Mouse (Mus musculus): Measurements from ENCODE around the gene Fgfr2. TPM values are rescaled to one million over a fixed set of nuclear protein-coding genes. Genes with fewer than 3 reads are reported as not detected.

Gene Fgfr2
- polyA plus RNA-seq, 1 experiment from 2014 or later, result 92.0 TPM

GRCm38 (mm10) chr7:130273265-130273664 is 2849.9 kb downstream of the Fgfr2 start:
- ATAC-seq (ENCODE audit: low FRiP score), result no peak
- WGBS, result 14% methylated on average over 16 of the region's 16 CpGs
- peaks cover 21% of the 10 kb centered on the region for H3K4me1 ChIP-seq (ENCODE audit: control insufficient read depth, insufficient read depth, low read length)

GRCm38 (mm10) chr7:130270807-130271206 is 2852.3 kb downstream of the Fgfr2 start:
- H3K4me1 ChIP-seq (ENCODE audit: control insufficient read depth, insufficient read depth, low read length), result peaks cover 39% of the 10 kb centered on the region
- WGBS, result 86% methylated on average over 5 of the region's 5 CpGs

More at GRCm38 (mm10) chr7:130273265-130273664, 2849.9 kb downstream of the Fgfr2 start:
- Histone ChIP-seq H3K9ac (ENCODE audit: low read length) (no peak overlapping the region), H3K9me3 (ENCODE audit: control insufficient read depth, low read length) (no peaks in the 10 kb centered on the region), H3K4me3 (ENCODE audit: low read depth, low read length) (no peak overlapping the region), H3K27me3 (ENCODE audit: control insufficient read depth, insufficient read depth, low read length) (peaks cover 10% of the 10 kb centered on the region), H3K36me3 (ENCODE audit: control insufficient read depth, insufficient read depth, low read length) (no peaks in the 10 kb centered on the region), H3K27ac (ENCODE audit: low read depth, low read length) (no peak overlapping the region), H3K4me2 (no peak overlapping the region)
- peak; percentile 99 for DNase-seq (ENCODE audit: low spot score, missing footprints)

GRCm38 (mm10) chr7:130269124-130269867 is 2853.9 kb downstream of the Fgfr2 start:
- Histone ChIP-seq H3K9ac (ENCODE audit: low read length) (no peak overlapping the region; the same call in 1 of the 2 replicates), H3K9me3 (ENCODE audit: control insufficient read depth, low read length) (no peaks in the 10 kb centered on the region), H3K36me3 (ENCODE audit: control insufficient read depth, insufficient read depth, low read length) (no peaks in the 10 kb centered on the region), H3K27me3 (ENCODE audit: control insufficient read depth, insufficient read depth, low read length) (peaks cover 9% of the 10 kb centered on the region), H3K4me1 (ENCODE audit: control insufficient read depth, insufficient read depth, low read length) (peaks cover 40% of the 10 kb centered on the region), H3K4me2 (peak overlapping the region; percentile 8; the same call in 1 of the 2 replicates), H3K27ac (ENCODE audit: low read depth, low read length) (peak overlapping the region; percentile 70; the same call in 1 of the 2 replicates), H3K4me3 (ENCODE audit: low read depth, low read length) (no peak overlapping the region)
- ATAC-seq (ENCODE audit: low FRiP score) (peak; percentile 40), DNase-seq (ENCODE audit: low spot score, missing footprints) (peak; percentile 95)
- 18% methylated on average over 16 of the region's 16 CpGs for WGBS

More at GRCm38 (mm10) chr7:130270807-130271206, 2852.3 kb downstream of the Fgfr2 start:
- Histone ChIP-seq H3K9ac (ENCODE audit: low read length) (no peak overlapping the region), H3K4me2 (no peak overlapping the region), H3K27me3 (ENCODE audit: control insufficient read depth, insufficient read depth, low read length) (peaks cover 10% of the 10 kb centered on the region), H3K4me3 (ENCODE audit: low read depth, low read length) (no peak overlapping the region), H3K27ac (ENCODE audit: low read depth, low read length) (no peak overlapping the region), H3K36me3 (ENCODE audit: control insufficient read depth, insufficient read depth, low read length) (no peaks in the 10 kb centered on the region), H3K9me3 (ENCODE audit: control insufficient read depth, low read length) (no peaks in the 10 kb centered on the region)
- ATAC-seq (ENCODE audit: low FRiP score) (no peak), DNase-seq (ENCODE audit: low spot score, missing footprints) (no peak)

GRCm38 (mm10) chr7:130267099-130267498 is 2856.1 kb downstream of the Fgfr2 start:
- no peak for DNase-seq (ENCODE audit: low spot score, missing footprints)
- no peak overlapping the region for H3K4me3 ChIP-seq (ENCODE audit: low read depth, low read length)
- peaks cover 56% of the 10 kb centered on the region for H3K4me1 ChIP-seq (ENCODE audit: control insufficient read depth, insufficient read depth, low read length)

GRCm38 (mm10) chr7:130266166-130266490 is 2857.0 kb downstream of the Fgfr2 start:
- Histone ChIP-seq H3K4me1 (ENCODE audit: control insufficient read depth, insufficient read depth, low read length) (peaks cover 66% of the 10 kb centered on the region), H3K4me3 (ENCODE audit: low read depth, low read length) (peak overlapping the region; percentile 91), H3K4me2 (peak overlapping the region; percentile 77), H3K36me3 (ENCODE audit: control insufficient read depth, insufficient read depth, low read length) (no peaks in the 10 kb centered on the region), H3K9me3 (ENCODE audit: control insufficient read depth, low read length) (no peaks in the 10 kb centered on the region), H3K27ac (ENCODE audit: low read depth, low read length) (peak overlapping the region; percentile 76), H3K9ac (ENCODE audit: low read length) (peak overlapping the region; percentile 94), H3K27me3 (ENCODE audit: control insufficient read depth, insufficient read depth, low read length) (peaks cover 4% of the 10 kb centered on the region)
- peak; percentile 76 for ATAC-seq (ENCODE audit: low FRiP score)
- peak; percentile 97 for DNase-seq (ENCODE audit: low spot score, missing footprints)
- under 1% methylated on average over 34 of the region's 52 CpGs for WGBS

More at GRCm38 (mm10) chr7:130267099-130267498, 2856.1 kb downstream of the Fgfr2 start:
- no peak for ATAC-seq (ENCODE audit: low FRiP score)
- peaks cover 5% of the 10 kb centered on the region for H3K27me3 ChIP-seq (ENCODE audit: control insufficient read depth, insufficient read depth, low read length)
- no peaks in the 10 kb centered on the region for H3K9me3 ChIP-seq (ENCODE audit: control insufficient read depth, low read length)
- no peak overlapping the region for H3K9ac ChIP-seq (ENCODE audit: low read length)
- no peak overlapping the region for H3K27ac ChIP-seq (ENCODE audit: low read depth, low read length)
- no peaks in the 10 kb centered on the region for H3K36me3 ChIP-seq (ENCODE audit: control insufficient read depth, insufficient read depth, low read length)
- H3K4me2 ChIP-seq, result no peak overlapping the region
- 25% methylated on average over 5 of the region's 5 CpGs for WGBS

- peak overlapping the region; percentile 91 for H3K4me3 ChIP-seq (ENCODE audit: low read depth, low read length)
- H3K36me3 ChIP-seq (ENCODE audit: control insufficient read depth, insufficient read depth, low read length), result no peaks in the 10 kb centered on the region
- no peaks in the 10 kb centered on the region for H3K9me3 ChIP-seq (ENCODE audit: control insufficient read depth, low read length)
- H3K27ac ChIP-seq (ENCODE audit: low read depth, low read length), result peak overlapping the region; percentile 76
- DNase-seq (ENCODE audit: low spot score, missing footprints) (peak; percentile 97), ATAC-seq (ENCODE audit: low FRiP score) (peak; percentile 10)
- WGBS, result under 1% methylated on average over 58 of the region's 58 CpGs
- H3K4me2 ChIP-seq, result peak overlapping the region; percentile 77
- H3K27me3 ChIP-seq (ENCODE audit: control insufficient read depth, insufficient read depth, low read length), result peaks cover 5% of the 10 kb centered on the region; the same call in 1 of the 2 replicates
- peaks cover 71% of the 10 kb centered on the region for H3K4me1 ChIP-seq (ENCODE audit: control insufficient read depth, insufficient read depth, low read length)
- H3K9ac ChIP-seq (ENCODE audit: low read length), result peak overlapping the region; percentile 94
These were observed 2857.6 kb downstream of the Fgfr2 start for GRCm38 (mm10) chr7:130265319-130266165.

- H3K36me3 ChIP-seq (ENCODE audit: control insufficient read depth, insufficient read depth, low read length), result no peaks in the 10 kb centered on the region
- H3K4me3 ChIP-seq (ENCODE audit: low read depth, low read length), result peak overlapping the region; percentile 91
- H3K4me2 ChIP-seq, result peak overlapping the region; percentile 77
- WGBS, result under 1% methylated on average over 41 of the region's 41 CpGs
- ATAC-seq (ENCODE audit: low FRiP score) (peak; percentile 31), DNase-seq (ENCODE audit: low spot score, missing footprints) (no peak)
- H3K9ac ChIP-seq (ENCODE audit: low read length), result peak overlapping the region; percentile 94
- H3K27ac ChIP-seq (ENCODE audit: low read depth, low read length), result peak overlapping the region; percentile 76
- H3K9me3 ChIP-seq (ENCODE audit: control insufficient read depth, low read length), result no peaks in the 10 kb centered on the region
- peaks cover 8% of the 10 kb centered on the region; the same call in 1 of the 2 replicates for H3K27me3 ChIP-seq (ENCODE audit: control insufficient read depth, insufficient read depth, low read length)
- peaks cover 74% of the 10 kb centered on the region for H3K4me1 ChIP-seq (ENCODE audit: control insufficient read depth, insufficient read depth, low read length)
These were observed 2858.4 kb downstream of the Fgfr2 start for GRCm38 (mm10) chr7:130264616-130265318.

- H3K4me3 ChIP-seq (ENCODE audit: low read depth, low read length), result peak overlapping the region; percentile 91
- no peaks in the 10 kb centered on the region for H3K9me3 ChIP-seq (ENCODE audit: control insufficient read depth, low read length)
- DNase-seq (ENCODE audit: low spot score, missing footprints) (peak; percentile 96), ATAC-seq (ENCODE audit: low FRiP score) (peak; percentile 22)
- peak overlapping the region; percentile 46 for H3K27ac ChIP-seq (ENCODE audit: low read depth, low read length)
- peak overlapping the region; percentile 94 for H3K9ac ChIP-seq (ENCODE audit: low read length)
- H3K4me2 ChIP-seq, result peak overlapping the region; percentile 77
- H3K4me1 ChIP-seq (ENCODE audit: control insufficient read depth, insufficient read depth, low read length), result peaks cover 74% of the 10 kb centered on the region
- peaks cover 8% of the 10 kb centered on the region; the same call in 1 of the 2 replicates for H3K27me3 ChIP-seq (ENCODE audit: control insufficient read depth, insufficient read depth, low read length)
- no peaks in the 10 kb centered on the region for H3K36me3 ChIP-seq (ENCODE audit: control insufficient read depth, insufficient read depth, low read length)
- 2% methylated on average over 20 of the region's 20 CpGs for WGBS
These were observed 2859.3 kb downstream of the Fgfr2 start for GRCm38 (mm10) chr7:130263799-130264351.
